Mouse (Mus musculus) adrenal gland, adult (tissue): ENCODE data around the gene Exosc5.

Source experiments
- DNase-seq, 2 experiments: peaks; one replicate each; pipeline ENCODE4 v3.0.0; 2022 to 2023; ENCODE audit warnings: low spot score in 1 of 2; ENCODE audit not compliant: inconsistent age in 2 of 2

The Exosc5 gene

DNA sequence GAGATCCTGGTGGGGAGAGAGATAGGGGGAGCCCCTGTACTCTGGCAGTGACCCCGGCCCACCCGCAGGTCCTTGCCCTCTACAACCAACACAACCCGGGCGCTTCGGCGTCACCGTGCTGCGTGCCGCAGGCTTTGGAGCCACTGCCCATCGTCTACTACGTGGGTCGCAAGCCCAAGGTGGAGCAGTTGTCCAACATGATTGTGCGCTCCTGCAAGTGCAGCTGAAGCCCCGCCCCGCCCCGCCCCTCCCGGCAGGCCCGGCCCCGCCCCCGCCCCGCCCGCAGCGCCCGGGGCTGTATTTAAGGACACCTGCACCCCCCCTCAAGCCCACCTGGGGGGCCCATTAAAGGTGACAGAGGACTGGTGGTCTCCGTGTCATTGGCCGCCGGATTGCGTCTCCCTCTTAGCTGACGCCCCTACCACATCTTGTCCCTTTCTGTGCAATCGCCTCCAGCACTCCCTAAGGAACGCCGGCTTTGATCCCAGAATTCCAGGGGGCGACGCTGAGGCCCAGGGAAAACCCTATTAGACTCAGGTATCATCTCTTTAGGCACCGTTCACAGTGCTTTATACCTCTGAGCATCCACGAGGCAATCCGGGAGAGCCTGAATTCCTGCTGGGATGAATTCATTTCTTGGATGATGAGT, 45.9 kb downstream of the Exosc5 start:
- peak in 1 of 2 experiments; percentile 65 for DNase-seq

- DNase-seq, result peak in 1 of 2 experiments; percentile 66
Measured at GRCm38 (mm10) chr7:25705801-25706251, 46.9 kb downstream of the Exosc5 start.

GRCm38 (mm10) chr7:25706578-25707170, 47.7 kb downstream of the Exosc5 start:
- DNase-seq, result no peak

GRCm38 (mm10) chr7:25707581-25708292, 48.8 kb downstream of the Exosc5 start:
- DNase-seq, result peak; percentile 62 to 78

DNA sequence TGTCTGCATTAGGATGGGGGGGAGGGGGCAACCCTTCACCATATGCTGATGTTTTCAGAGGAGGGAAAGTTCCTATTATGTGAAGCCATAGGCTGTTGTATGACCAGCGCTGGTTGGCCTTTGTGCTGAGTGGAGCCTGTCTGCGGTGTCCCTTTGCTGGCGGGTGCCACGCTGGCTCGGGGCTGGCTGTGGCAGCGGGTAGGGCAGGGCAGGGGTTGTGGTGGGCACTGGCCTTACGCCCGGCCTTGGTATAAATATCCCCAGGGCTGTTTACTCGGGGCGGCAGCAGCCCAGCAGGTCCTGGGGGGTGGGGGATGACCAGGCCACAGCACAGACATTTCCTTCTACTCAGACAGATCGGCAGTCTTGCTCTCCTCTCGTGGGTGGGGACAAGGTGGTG, 51.0 kb downstream of the Exosc5 start:
- peak in 1 of 2 experiments; percentile 63 for DNase-seq

- peak; percentile 61 to 70 for DNase-seq
Measured at GRCm38 (mm10) chr7:25710519-25711130, 51.7 kb downstream of the Exosc5 start.

DNA sequence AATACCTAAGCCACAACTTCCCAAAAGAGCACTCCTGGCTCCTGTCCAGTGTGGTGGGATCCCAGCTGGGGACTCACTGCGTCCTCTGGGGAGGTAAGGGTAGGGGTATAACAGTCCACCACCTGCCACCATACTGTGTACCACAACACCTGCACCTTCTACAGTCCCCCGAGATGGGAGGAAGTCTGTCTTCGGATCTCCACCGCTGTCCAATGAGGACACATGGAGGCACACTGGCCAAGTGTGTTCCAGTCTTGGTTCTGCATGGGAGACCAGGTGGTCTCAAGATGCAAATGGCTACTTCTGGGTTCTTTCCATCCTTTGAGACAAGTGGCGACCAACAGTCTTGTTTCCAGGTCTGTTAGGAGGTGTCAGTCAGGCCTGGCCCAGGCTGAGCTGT, 52.2 kb downstream of the Exosc5 start:
- no peak for DNase-seq

DNA sequence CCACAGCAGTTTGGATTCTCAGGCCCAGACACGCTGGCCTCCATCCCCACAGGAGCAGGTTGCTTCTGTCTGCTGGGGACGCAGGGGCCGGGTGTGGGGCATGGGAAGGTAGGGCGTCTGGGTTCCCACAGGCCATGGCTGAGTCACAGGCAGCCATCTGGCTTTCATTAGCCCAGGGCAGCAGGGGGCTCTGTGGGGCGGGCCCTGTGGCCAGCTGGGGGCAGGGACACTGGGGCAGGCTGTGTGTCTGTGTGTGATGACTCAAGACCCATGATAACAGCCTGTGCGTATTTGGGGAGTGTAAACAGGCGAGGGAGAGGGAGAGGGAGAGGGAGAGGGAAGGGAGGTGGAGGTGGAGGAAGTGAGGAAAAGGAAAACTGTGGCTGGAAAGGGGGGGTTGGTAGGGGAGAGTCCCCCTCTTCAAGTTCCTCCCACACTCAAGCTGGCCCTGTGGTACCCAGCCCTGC, 52.8 kb downstream of the Exosc5 start:
- DNase-seq, result peak; percentile 78

DNA sequence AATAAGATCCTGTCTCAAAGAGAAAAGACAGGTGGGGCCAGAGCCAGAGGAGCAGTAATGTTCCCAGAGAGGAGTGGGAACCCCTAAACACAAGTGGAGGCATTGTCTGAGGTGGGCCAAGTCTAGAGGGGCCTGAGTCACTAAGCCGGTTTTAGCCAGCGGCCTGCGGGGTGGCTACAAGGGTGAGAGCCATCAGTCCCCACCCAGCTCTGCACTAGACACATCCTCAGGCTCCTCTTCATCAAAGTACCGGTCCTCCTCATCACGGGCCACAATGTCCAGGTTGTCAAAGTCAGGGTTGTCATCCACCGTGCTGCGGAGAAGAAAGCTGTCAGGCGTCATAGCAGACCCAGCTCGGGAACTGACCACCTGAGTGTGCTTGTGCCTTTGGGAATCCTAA, 53.8 kb downstream of the Exosc5 start:
- no peak for DNase-seq

DNA sequence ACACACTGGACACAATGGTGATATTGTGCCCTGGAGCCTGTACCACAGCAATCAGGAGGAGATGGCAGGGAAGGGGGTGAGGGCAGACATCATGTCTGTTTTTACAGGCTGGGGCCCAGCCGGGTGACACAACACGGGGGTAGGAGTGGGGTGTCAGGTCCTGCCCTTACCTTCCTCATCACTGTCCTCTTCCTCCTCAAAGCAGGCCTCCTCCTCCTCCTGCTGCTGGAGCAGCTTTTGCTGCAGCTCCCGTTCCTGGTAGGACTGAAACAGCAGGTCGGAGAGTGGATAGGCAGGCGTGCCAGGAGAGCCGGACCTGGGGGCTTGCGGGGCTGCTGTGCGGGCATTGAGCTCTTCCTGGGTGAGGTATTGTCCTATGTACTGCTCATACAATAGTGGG, 55.6 kb downstream of the Exosc5 start:
- no peak for DNase-seq

- DNase-seq, result peak in 1 of 2 experiments; percentile 25
Measured at GRCm38 (mm10) chr7:25715731-25716271, 56.8 kb downstream of the Exosc5 start.

GRCm38 (mm10) chr7:25717478-25717877, 58.5 kb downstream of the Exosc5 start:
- DNase-seq, result peak in 1 of 2 experiments; percentile 22

DNA sequence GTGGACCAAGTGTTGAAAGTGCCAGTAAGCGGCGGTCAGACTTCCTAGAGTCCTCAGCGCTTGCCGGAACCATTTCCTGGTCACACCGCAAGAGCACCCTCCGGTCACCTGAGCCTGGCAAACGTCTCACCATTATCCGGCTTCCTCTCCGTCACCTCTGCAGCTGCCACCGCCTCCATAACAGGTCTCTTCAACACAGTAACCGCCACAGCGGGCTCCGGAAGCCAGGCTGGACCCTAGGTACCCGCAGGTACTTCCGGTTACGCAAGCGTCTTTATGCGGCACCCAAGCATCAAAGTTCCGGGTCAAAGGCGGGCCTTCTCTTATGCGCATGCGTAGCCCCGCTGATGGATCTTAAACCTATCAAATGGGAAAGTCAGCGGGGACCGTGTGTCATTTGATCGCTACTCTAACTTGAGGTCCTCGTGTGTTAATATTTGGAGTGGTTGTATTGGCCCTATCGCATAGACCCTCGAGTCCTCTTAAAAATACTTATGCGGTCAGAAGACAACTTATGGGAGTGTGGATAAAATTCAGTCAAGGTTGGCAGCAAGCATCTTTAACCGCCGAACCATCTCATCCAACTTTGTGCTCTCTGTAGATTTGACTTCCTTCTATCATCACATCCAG, 59.9 kb downstream of the Exosc5 start, which contains the start of gene Ccdc97:
Gene Ccdc97 (minus strand): TSS at position 301 of the 630 bp plus-strand sequence.
- peak; percentile 95 to 98 for DNase-seq

DNA sequence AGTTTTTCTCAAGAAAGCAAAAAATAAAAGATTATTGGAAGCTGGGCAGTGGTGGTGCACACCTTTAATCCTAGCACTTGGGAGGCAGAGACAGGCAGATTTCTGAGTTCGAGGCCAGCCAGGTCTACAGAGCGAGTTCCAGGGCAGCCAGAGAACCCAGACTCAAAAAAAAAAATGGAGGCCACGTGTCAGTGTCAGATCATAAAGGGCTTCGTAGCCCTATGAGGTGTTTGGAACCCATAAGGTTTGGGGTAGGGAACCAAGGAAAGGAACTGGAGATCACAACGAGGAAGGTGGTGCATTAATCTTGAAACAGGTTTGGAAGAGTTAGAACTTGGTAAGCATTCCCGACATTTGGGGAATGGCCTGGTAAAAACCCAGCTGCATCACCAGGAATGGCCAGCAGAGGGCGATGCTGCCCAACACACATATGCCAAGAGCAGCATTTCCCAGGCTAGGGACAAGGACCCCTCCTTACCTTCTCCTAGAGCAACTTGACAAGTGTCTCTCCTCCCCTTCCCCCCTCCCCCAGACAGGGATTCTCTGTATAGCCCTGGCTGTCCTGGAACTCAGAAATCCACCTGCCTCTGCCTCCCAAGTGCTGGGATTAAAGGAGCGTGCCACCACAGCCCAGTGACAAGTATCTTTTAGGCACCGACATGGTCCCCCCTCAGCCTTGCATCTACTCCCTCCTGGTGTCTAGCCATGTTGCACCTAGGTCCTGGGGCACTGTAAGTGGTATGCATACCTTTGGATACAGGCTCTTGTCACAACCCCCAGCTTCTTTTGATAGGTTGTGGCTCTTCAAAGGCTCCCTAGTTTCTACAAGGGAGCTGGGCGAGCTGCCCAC, 61.0 kb downstream of the Exosc5 start:
- DNase-seq, result peak; percentile 78 to 93

GRCm38 (mm10) chr7:25720760-25721159, 61.8 kb downstream of the Exosc5 start:
- peak in 1 of 2 experiments; percentile 22 for DNase-seq
